Mouse (Mus musculus): ENCODE measurements around the gene Fam172a. TPM values are rescaled to one million over a fixed set of nuclear protein-coding genes. Genes with fewer than 3 reads are reported as not detected.

Fam172a gene
- total RNA-seq, 2 experiments from 2014 or later: 19.3 to 21.6 TPM

- DNase-seq (ENCODE audit: low spot score in 2 of 2): no peak
Observed at GRCm38 (mm10) chr13:78099746-78100530, 398.1 kb downstream of the Fam172a start.

GRCm38 (mm10) chr13:78100664-78101063 lies 398.8 kb downstream of the Fam172a start:
- no peak for DNase-seq (ENCODE audit: low spot score in 2 of 2)

GRCm38 (mm10) chr13:78102337-78102736 lies 400.5 kb downstream of the Fam172a start:
- no peak for DNase-seq (ENCODE audit: low spot score in 2 of 2)

- DNase-seq (ENCODE audit: low spot score in 2 of 2): no peak
Observed at GRCm38 (mm10) chr13:78104851-78105250, 403.0 kb downstream of the Fam172a start.

GRCm38 (mm10) chr13:78110648-78111047 lies 408.8 kb downstream of the Fam172a start:
- DNase-seq (ENCODE audit: low spot score in 2 of 2): no peak

GRCm38 (mm10) chr13:78113978-78114377 lies 412.1 kb downstream of the Fam172a start:
- no peak for DNase-seq (ENCODE audit: low spot score in 2 of 2)

- no peak for DNase-seq (ENCODE audit: low spot score in 2 of 2)
Observed at GRCm38 (mm10) chr13:78118715-78119114, 416.9 kb downstream of the Fam172a start.

GRCm38 (mm10) chr13:78121991-78122390 lies 420.2 kb downstream of the Fam172a start:
- DNase-seq (ENCODE audit: low spot score in 2 of 2): no peak

- no peak for DNase-seq (ENCODE audit: low spot score in 2 of 2)
Observed at GRCm38 (mm10) chr13:78123911-78124426, 422.1 kb downstream of the Fam172a start.

GRCm38 (mm10) chr13:78157465-78157864 lies 455.6 kb downstream of the Fam172a start:
- DNase-seq (ENCODE audit: low spot score in 2 of 2): no peak

GRCm38 (mm10) chr13:78162149-78162548 lies 460.3 kb downstream of the Fam172a start:
- no peak for DNase-seq (ENCODE audit: low spot score in 2 of 2)

GRCm38 (mm10) chr13:78163087-78163958 lies 461.5 kb downstream of the Fam172a start:
- DNase-seq (ENCODE audit: low spot score in 2 of 2): peak; percentile 70 to 75

- no peak for DNase-seq (ENCODE audit: low spot score in 2 of 2)
Observed at GRCm38 (mm10) chr13:78164941-78165340, 463.1 kb downstream of the Fam172a start.

GRCm38 (mm10) chr13:78168166-78168565 lies 466.3 kb downstream of the Fam172a start:
- DNase-seq (ENCODE audit: low spot score in 2 of 2): no peak

- no peak for DNase-seq (ENCODE audit: low spot score in 2 of 2)
Observed at GRCm38 (mm10) chr13:78171320-78171719, 469.5 kb downstream of the Fam172a start.

GRCm38 (mm10) chr13:78171984-78172636 lies 470.3 kb downstream of the Fam172a start:
- no peak for DNase-seq (ENCODE audit: low spot score in 2 of 2)

- DNase-seq (ENCODE audit: low spot score in 2 of 2): no peak
Observed at GRCm38 (mm10) chr13:78172861-78173260, 471.0 kb downstream of the Fam172a start.

GRCm38 (mm10) chr13:78174191-78174590 lies 472.4 kb downstream of the Fam172a start:
- DNase-seq (ENCODE audit: low spot score in 2 of 2): no peak

GRCm38 (mm10) chr13:78174891-78175290 lies 473.1 kb downstream of the Fam172a start:
- DNase-seq (ENCODE audit: low spot score in 2 of 2): no peak

- DNase-seq (ENCODE audit: low spot score in 2 of 2): no peak
Observed at GRCm38 (mm10) chr13:78175821-78176380, 474.1 kb downstream of the Fam172a start.

- no peak for DNase-seq (ENCODE audit: low spot score in 2 of 2)
Observed at GRCm38 (mm10) chr13:78177381-78177950, 475.6 kb downstream of the Fam172a start.
